Mouse (Mus musculus): ENCODE results near the gene Neurl1a.

DNA sequence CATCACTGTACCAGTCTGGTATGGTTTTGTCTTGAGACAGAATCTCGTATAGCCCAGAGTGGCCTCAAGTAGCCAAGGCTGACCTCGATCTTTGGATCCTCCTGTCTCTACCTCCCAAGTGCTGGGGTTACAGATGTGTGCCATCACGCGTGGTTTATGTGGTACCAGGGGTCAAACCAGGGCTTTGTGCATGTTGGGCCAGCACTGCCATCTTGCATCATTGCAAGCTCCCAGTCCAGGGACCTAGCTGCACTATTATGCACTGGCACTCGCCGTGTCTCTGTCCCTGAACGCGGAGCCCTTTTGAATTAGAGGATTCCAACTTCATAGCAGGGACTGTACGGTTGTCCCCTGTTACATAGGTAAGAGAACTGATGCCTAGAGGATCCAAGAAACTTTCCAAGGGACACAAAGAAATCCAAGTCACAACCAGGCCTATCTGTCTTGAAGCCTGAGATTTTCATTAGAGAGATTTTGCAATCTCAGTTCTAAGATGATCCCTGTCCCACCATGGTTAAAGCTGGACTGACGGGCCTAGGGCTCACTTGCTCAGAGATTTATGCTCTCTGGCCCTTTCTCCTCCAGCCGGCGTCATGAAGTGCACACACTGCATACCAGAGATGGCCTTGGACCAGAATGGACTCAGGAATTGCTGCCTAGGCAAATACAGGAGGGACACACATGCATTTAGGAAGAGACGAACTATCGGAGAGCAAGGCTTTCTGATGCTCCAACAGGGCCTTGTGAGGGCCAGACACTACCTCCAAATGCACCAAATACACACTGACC is 127.7 kb downstream of the Neurl1a start:
- TF ChIP-seq POLR2A (IDR thresholded peaks at IDR 0.05; ENCODE audit: low read depth, low read length) (no peak), CTCF (conservative IDR thresholded peaks at IDR 0.05; ENCODE audit: insufficient read depth, insufficient read length, low read depth, low read length) (no peak)
